Mouse (Mus musculus): ENCODE data around the gene Gm17019. TPM values are rescaled to one million over a fixed set of nuclear protein-coding genes. Genes with fewer than 3 reads are reported as not detected.
"Not testable (repeated sequence)": the region's sequence is repeated elsewhere in the genome, so short reads cannot be mapped to it uniquely, and the experiment has no call there.

Gm17019 gene
- not detected in 3 replicates for total RNA-seq (2017)

DNA sequence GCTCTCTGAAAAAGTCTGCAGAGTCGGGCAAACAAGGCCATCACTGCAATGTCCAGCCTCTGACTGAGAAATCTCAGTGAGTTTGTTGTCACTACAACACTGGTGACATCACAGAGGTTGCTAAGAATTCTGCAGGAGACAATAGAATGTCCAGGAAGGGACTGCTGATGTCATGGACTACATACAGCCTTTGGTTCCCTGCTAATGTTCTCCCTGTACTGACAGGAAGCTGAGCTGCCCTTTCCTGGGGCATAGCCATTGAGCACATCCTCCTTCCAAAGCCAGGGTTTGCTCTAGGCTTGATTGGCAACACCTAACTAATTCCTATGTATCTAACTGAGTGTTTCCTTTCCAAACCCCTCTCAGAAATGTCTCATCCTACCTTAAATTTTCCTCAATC is at the start of gene Gm17019:
Gm17019 (minus strand) TSS at position 101 of the 400 bp plus-strand sequence.
- ATAC-seq (replicated peaks; ENCODE audit: insufficient number of reproducible peaks, low FRiP score, low TSS enrichment, poor library complexity, severe bottlenecking), result not testable (repeated sequence)

- not testable (repeated sequence) for ATAC-seq (replicated peaks; ENCODE audit: insufficient number of reproducible peaks, low FRiP score, low TSS enrichment, poor library complexity, severe bottlenecking)
Measured at GRCm38 (mm10) chr5:15062385-15062715, 29.6 kb upstream of the Gm17019 start.

DNA sequence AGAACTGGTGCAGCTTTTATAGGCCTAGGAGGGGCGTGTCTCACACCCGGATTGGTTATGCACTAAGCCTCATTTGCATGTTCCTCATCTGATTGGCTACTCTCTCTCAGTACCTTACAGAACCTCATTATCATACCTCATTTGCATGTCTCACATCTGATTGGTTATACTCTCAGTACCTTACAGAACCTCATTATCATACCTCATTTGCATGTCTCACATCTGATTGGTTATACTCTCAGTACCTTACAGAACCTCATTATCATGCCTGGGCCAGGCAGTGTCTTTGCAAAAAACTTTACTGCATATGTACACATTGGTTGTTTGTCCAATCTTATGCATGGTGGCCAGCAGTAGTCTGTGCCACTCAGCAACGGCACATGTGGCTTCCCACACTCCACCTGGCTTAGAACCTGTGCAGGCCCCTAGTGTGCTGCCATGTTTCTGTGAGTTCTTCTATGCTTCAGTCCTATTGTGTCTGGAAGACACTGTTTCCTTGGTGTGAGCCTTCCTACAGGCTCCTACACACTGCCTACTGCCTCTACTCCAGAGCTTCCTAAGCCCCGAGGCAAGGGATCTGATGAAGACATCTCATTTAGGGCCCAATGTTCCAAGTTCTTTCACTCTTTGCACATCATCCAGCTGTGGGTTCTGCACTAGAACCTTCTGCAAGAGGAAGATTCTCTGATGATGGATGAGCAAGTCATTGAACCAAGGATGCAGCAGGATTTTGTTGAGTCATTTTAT is 29.0 kb upstream of the Gm17019 start:
- ATAC-seq (replicated peaks; ENCODE audit: insufficient number of reproducible peaks, low FRiP score, low TSS enrichment, poor library complexity, severe bottlenecking), result not testable (repeated sequence)

DNA sequence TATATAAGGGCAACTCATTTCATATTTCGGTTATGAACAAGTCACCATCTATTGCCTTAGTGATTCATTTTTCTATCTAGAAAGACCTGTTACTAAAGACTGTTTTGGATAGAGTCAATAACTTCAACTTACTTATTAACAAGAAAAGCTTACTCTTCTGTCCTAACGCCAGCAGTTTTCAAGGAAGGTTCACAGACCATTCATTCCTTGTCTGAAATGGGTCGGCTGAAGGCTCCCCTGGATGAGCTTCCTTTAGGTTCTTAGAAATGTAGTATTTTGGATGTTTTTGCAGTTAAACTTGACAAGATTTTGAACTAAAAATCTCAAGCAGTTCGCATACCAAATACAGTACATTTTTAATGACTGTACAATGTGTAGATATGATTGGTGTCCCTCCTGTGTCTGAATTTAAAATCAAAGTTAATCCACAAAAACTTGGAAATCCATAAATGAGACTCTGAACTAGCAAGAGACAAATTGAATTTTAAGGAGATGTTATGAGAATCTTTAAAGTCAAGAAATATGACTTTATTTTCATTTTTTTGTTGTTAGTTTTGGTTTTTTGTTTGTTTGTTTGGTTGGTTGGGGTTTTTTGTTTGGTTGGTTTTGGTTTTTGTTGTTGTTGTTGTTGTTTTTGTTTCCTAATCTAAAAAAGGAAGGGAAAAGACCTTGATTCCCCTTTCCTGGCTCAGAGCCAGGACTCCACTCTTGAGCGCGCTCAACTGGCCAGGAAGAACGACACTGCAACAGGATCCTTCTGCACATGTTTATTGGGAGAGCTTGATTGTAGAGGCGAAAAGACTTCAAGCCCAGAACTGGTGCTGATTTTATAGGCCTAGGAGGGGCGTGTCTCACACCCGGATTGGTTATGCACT is 21.6 kb upstream of the Gm17019 start:
- ATAC-seq (replicated peaks; ENCODE audit: insufficient number of reproducible peaks, low FRiP score, low TSS enrichment, poor library complexity, severe bottlenecking), result not testable (repeated sequence)

DNA sequence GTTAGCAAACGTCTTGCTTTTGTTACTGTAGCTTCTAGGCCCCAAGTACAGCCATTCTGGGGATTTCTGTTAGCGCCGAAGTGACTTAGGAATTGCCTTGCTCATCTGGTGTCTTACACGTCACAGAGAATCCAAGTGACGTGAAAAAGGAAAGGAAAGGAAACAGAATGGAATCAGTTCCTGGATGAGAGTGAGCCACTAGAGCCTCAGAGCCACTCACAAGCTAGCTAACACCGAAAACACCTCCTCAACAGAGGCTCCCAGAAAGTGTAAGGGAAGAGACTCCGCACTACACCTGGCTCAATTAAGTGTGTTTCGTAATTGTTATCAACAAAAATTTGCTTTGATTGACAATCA is 20.8 kb upstream of the Gm17019 start:
- not testable (repeated sequence) for ATAC-seq (replicated peaks; ENCODE audit: insufficient number of reproducible peaks, low FRiP score, low TSS enrichment, poor library complexity, severe bottlenecking)

DNA sequence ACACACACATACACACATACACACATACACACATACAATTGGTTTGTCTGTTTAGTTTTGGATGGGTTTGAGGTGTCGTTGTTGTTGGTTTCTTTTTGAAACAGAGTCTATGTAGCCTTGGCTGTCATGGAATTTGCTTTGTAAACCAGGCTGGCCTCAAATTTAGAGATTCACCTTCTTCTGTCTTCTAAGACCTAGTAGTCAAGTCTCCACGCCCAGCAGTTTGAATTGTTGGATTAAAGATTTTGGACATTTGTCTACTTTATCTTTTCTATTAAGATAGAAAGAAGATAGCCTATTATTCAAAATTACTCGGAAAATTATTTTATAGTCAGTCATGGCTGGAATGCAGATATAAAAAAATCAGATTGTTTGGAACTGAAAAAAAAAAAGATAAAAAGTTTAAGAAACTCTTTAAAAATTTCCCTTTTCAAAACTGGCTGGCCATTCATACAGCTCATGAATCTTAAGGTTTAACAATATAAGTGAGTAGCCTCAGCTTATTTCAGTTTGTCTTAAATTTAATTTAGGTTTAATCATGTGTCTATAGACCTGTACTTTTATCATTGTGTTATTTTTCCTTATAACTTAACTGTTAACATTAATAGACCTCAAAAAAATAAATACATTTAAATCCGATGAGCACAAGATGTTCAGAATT is 20.3 kb upstream of the Gm17019 start:
- ATAC-seq (replicated peaks; ENCODE audit: insufficient number of reproducible peaks, low FRiP score, low TSS enrichment, poor library complexity, severe bottlenecking), result not testable (repeated sequence)

DNA sequence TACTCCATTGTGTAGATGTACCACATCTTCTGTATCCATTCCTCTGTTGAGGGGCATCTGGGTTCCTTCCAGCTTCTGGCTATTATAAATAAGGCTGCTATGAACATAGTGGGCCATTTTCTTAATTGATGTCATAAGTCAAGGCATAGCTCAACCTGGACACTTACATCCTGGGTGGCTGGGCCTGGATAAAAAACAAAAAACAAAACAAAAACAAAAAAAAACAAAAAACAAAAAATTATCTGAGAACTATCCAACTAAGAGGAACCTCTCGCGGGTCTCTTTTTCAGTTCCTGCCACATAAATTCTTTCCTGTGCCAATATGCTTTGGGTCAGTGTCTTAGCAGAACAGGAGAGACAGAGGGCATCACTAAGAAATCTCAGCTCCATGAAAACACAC is 18.0 kb upstream of the Gm17019 start:
- ATAC-seq (replicated peaks; ENCODE audit: insufficient number of reproducible peaks, low FRiP score, low TSS enrichment, poor library complexity, severe bottlenecking), result not testable (repeated sequence)

GRCm38 (mm10) chr5:15044830-15045767 is 12.3 kb upstream of the Gm17019 start:
- not testable (repeated sequence) for ATAC-seq (replicated peaks; ENCODE audit: insufficient number of reproducible peaks, low FRiP score, low TSS enrichment, poor library complexity, severe bottlenecking)

GRCm38 (mm10) chr5:15040784-15041183 is 8.0 kb upstream of the Gm17019 start:
- not testable (repeated sequence) for ATAC-seq (replicated peaks; ENCODE audit: insufficient number of reproducible peaks, low FRiP score, low TSS enrichment, poor library complexity, severe bottlenecking)

GRCm38 (mm10) chr5:15039984-15040383 is 7.2 kb upstream of the Gm17019 start:
- ATAC-seq (replicated peaks; ENCODE audit: insufficient number of reproducible peaks, low FRiP score, low TSS enrichment, poor library complexity, severe bottlenecking), result not testable (repeated sequence)

- not testable (repeated sequence) for ATAC-seq (replicated peaks; ENCODE audit: insufficient number of reproducible peaks, low FRiP score, low TSS enrichment, poor library complexity, severe bottlenecking)
Measured at GRCm38 (mm10) chr5:15024316-15024715, 8.5 kb downstream of the Gm17019 start.

- ATAC-seq (replicated peaks; ENCODE audit: insufficient number of reproducible peaks, low FRiP score, low TSS enrichment, poor library complexity, severe bottlenecking), result not testable (repeated sequence)
Measured at GRCm38 (mm10) chr5:15020067-15020466, 12.7 kb downstream of the Gm17019 start.

DNA sequence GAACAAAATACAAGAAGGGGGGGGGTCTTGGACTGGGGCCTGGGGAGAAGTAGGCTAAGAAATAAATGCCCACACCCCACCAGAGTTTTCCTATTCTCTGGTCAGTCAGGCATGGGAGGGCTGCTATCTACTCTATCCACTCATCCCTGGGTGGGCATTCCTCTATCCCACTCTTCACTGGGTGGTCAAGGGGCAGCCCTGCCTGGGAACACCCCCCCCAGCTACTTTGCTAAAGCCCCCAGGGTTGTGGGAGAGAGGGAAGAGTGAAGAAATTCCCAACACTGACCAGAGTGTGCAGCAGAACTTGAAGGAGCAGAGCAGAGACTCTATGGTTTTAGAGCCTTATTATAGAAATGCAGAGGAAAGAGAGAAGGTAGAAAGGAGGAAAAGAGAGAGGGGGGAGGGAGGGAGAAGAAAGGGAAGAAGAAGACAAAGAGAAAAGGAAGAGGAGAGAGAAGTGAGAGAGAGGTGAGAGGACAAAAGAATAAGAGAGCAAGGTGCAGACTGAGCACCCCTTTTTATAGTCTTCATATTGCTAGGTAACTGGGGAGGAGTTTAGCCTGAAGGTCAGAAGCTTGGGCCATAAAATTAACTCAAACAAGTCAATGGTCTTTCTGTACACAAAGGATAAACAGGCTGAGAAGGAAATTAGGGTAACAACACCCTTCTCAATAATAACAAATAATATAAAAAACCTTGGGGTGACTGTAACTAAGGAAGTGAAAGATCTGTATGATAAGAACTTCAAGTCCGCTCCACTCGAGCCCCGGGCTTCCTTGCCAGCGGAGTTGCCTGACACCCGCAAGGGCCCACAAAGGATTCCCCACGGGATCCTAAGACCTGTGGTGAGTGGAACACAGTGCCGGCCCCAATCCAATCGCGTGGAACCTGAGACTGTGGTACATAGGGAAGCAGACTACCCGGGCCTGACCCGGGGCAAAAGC is 21.9 kb downstream of the Gm17019 start:
- not testable (repeated sequence) for ATAC-seq (replicated peaks; ENCODE audit: insufficient number of reproducible peaks, low FRiP score, low TSS enrichment, poor library complexity, severe bottlenecking)

- not testable (repeated sequence) for ATAC-seq (replicated peaks; ENCODE audit: insufficient number of reproducible peaks, low FRiP score, low TSS enrichment, poor library complexity, severe bottlenecking)
Measured at GRCm38 (mm10) chr5:15006907-15007306, 25.9 kb downstream of the Gm17019 start.

GRCm38 (mm10) chr5:15006288-15006687 is 26.5 kb downstream of the Gm17019 start:
- ATAC-seq (replicated peaks; ENCODE audit: insufficient number of reproducible peaks, low FRiP score, low TSS enrichment, poor library complexity, severe bottlenecking), result not testable (repeated sequence)

GRCm38 (mm10) chr5:15005584-15005983 is 27.2 kb downstream of the Gm17019 start:
- not testable (repeated sequence) for ATAC-seq (replicated peaks; ENCODE audit: insufficient number of reproducible peaks, low FRiP score, low TSS enrichment, poor library complexity, severe bottlenecking)

Measured in monocyte, adult 5-6 weeks (primary cell).